Mouse (Mus musculus) G1E-ER4 (cell line): ENCODE measurements around the gene C330021F23Rik. TPM values are rescaled to one million over a fixed set of nuclear protein-coding genes. Genes with fewer than 3 reads are reported as not detected.

Source experiments
- GATA1 ChIP-seq: IDR thresholded peaks from one replicate; pipeline ENCODE4 v1.8.0; 2012; ENCODE audit warnings: low read length, inconsistent platforms
- polyA plus RNA-seq: library from polyadenylated mRNA; stranded (reverse); fragments of >175 nt; gene quantifications from 2 replicates; pipeline ENCODE4 v1.2.3, GENCODE M21; 2012

Gene C330021F23Rik
- polyA plus RNA-seq, 1 experiment: not detected

DNA sequence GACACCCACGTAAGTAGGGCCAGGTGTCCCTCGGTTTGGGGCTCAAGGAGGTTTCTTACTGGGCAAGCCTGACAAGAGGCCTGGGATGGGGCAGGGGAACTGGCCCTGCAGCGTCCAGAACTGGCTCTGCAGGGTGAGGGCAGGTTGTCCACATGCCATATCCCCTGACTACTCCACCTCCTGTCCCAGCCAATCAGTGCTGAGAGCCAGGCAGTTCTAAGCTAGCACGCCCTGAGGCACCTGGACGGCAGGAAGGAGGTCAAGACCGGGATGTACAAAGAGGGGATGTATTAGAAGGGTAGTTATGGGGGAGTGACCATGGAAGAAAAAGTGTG is 42.0 kb downstream of the C330021F23Rik start:
- no peak for TF ChIP-seq GATA1

DNA sequence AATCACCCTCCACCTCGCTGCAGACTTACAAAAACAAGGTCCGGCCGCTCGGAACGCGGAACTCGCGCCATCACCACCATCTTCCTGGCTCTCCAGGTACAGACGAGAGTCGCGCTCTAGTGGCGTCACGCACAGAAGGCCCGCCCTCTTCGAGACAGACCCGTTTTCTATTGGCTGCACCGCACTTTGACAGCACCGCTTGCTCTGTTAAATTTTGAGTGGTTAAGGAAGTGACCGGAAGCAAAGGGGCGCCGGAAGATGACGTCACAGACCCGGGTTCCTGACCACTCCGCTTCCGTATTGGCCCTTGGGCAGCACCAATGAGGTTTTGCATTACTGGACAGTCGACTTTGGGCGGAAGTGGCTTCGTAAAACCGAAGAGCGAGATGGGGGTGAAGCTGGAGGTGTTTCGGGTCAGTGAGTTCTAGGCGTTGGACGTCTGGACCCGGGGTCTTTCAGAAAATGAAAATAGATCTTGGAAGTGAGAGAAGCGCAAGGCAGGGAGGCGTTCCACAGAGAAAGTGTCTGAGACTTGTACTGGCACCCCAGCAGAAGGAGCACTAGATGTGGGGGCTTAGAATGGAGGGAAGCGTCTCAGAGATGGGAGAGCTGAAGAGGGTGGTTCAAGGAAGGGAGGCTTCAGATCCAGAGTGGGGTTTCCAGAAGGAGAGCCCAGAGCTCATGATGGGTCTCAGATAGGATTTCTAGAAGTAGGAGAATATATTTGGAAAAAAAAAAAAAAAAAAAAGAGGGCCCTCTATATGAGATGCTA is 53.6 kb downstream of the C330021F23Rik start, which contains the start of the genes Xab2 and Pet100:
Gene Xab2 (minus strand): TSS at position 118 of the 772 bp plus-strand sequence.
Gene Pet100 (plus strand): TSS at position 350 of the 772 bp plus-strand sequence.
- no peak for TF ChIP-seq GATA1

DNA sequence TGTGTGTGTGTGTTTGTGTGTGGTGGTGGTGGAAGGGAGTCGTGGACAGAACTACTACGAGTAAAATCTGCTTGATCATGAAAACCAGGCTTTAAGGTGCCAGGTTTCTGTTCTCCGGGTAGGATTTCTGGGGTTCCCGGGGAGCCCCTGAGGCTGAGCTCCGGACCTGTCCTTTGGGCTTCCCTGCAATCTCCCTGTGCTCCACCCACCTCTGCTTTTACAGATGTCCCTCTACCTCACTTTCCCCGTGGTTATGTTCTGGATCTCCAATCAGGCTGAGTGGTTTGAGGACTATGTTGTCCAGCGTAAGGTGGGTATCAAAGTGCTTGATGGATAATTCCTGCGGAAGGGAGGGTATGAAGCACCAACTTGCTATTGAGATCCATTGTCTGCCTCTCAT is 54.3 kb downstream of the C330021F23Rik start:
- no peak for TF ChIP-seq GATA1

DNA sequence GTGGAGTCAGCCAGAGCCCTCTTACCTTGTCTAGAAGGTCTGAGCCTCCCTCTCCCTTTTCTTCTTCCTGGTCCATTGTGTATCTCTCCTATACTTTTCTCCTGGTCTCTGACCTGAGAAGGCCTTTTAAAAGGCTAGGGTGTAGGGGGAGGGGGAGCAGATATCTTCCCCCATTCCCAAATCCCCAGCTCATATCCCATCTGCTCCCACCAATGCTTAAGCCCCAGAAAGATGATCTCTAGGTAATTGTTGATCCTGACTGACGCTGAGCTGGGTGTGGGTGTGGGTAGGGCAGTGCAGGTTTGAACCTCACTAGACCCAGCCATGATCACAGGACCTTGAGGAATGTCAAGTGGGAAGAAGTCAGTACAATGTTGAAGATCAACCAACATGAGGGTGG is 57.7 kb downstream of the C330021F23Rik start, which contains the start of gene Pcp2:
Gene Pcp2 (minus strand): TSS at position 101 of the 400 bp plus-strand sequence.
- no peak for TF ChIP-seq GATA1

DNA sequence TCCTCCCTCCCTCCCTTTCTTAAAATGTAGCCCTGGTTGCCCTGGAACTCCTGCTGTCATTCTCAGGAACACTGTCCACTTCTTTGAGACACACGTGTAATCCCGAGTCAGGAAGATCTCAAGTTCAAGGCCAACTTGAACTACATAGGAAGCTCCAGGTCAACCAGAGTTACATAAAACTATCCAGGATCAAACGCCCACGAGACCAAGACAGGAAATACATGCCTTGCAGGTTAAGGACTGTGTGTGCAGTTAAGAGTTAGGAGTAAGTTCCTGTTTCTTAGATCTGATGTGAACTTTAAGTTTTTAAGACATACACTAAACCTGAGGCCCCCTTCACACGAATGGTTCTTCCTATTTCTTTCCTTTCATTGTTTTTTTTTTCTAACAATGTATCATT is 59.2 kb downstream of the C330021F23Rik start:
- TF ChIP-seq GATA1: no peak

DNA sequence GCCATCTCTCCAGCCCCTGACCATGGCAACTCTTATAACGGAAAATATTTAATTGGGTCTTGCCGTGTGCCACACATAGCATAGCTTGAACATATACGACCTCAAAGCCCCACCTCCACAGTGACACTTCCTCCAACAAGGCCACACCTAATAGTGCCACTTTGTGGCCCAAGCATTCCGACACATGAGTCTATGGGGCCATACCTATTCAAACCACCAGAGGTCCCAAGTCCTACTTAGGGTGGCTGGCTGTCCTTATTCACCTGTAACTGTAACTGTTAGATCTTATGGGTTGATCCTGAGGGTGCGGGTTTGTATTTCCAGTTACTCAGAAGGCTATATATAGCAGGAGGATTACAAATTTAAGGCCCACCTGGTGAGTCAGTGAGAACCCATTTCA is 60.2 kb downstream of the C330021F23Rik start:
- TF ChIP-seq GATA1: no peak

DNA sequence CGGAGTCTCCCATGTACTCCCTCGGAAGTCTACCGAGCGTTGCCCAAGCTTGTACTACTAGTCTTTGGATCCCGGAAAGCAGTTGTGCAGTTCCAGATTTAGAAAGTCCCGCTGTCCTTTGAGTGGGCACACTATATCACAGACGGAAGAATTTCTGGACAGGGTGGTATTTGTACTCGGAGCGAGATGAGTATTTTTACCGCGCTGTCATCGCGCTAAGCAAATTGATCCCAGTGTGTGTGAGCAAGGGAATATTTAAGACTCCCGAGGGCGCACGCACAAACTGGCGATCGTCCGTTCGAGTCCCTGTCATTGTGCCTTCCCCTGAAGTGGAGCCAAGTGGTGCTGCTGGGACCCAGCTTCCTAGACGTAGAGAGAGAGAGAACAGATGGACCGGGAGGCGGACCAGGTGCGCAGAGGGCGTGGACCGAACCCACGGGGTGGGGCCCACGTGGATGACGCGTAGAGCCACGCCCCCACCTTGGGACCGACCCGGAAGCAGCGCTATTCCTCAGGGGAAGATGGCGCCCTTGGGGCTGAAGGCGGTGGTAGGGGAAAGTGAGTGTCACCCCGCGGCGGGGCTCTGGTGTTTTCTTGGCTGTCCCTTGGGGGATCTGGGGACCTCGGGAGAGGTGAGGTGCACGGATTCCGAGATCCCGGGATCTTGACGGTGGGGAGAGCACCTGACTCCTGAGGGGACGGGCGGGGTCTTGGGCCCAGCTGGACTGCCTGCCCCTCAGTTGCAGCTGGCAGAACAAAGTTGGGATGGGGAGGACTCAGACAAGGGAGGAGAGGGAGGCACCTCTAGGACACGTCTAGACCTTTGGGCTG is 63.1 kb downstream of the C330021F23Rik start, which contains the start of gene Stxbp2:
Gene Stxbp2 (plus strand): TSS at position 309 of the 831 bp plus-strand sequence.
- TF ChIP-seq GATA1: no peak

DNA sequence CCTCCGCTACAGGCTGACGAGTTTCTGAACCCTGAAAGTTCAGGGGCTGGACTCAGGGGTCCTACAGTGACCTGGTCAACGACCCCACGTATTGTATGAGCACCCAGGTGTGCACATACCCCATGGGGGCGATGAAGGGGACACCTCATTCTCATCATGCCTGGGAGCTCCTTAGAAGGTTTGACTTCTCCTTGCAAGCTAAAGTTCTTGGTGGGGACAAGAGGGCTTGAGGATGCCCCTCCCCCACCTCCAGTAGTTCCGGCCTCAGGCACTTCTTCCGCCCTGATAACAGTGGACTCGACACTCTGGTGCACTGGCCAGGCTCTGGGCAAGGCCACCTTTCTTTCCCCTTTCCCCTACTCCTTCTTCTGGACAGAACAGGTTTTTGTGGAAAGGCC is 63.7 kb downstream of the C330021F23Rik start:
- no peak for TF ChIP-seq GATA1

Other genes starting within 250 kb of the C330021F23Rik start
- not detected in 2 replicates for gene A430078G23Rik, start 214.6 kb upstream of the C330021F23Rik start, polyA plus RNA-seq
- gene Arhgef18, start 175.0 kb upstream of the C330021F23Rik start, polyA plus RNA-seq: 24.9 and 32.4 TPM in 2 replicates
- 0.45 and 0.79 TPM in 2 replicates for gene Pex11g, start 100.3 kb upstream of the C330021F23Rik start, polyA plus RNA-seq
- 0.04 TPM in 1 of 2 replicates, not detected in the other for gene Tex45, start 97.1 kb upstream of the C330021F23Rik start, polyA plus RNA-seq
- gene Zfp358, start 74.9 kb upstream of the C330021F23Rik start, polyA plus RNA-seq: 14.9 and 16.7 TPM in 2 replicates
- gene Mcoln1, start 67.5 kb upstream of the C330021F23Rik start, polyA plus RNA-seq: 106 and 187 TPM in 2 replicates
- 23.2 and 24.6 TPM in 2 replicates for gene Pnpla6, start 52.6 kb upstream of the C330021F23Rik start, polyA plus RNA-seq
- not detected in 2 replicates for gene Camsap3, start 19.3 kb downstream of the C330021F23Rik start, polyA plus RNA-seq
- gene Xab2, start 53.3 kb downstream of the C330021F23Rik start, polyA plus RNA-seq: 38.8 and 51.5 TPM in 2 replicates
- 50.5 and 55.8 TPM in 2 replicates for gene Pet100, start 53.6 kb downstream of the C330021F23Rik start, polyA plus RNA-seq
- not detected in 2 replicates for gene Pcp2, start 57.6 kb downstream of the C330021F23Rik start, polyA plus RNA-seq
- 250 and 417 TPM in 2 replicates for gene Stxbp2, start 63.0 kb downstream of the C330021F23Rik start, polyA plus RNA-seq
- not detected in 2 replicates for gene Retn, start 87.8 kb downstream of the C330021F23Rik start, polyA plus RNA-seq
- gene Mcemp1, start 97.8 kb downstream of the C330021F23Rik start, polyA plus RNA-seq: not detected in 2 replicates
- gene Fcor, start 104.4 kb downstream of the C330021F23Rik start, polyA plus RNA-seq: not detected in 2 replicates
- gene Trappc5, start 108.3 kb downstream of the C330021F23Rik start, polyA plus RNA-seq: 22.4 and 25.8 TPM in 2 replicates
- gene Fcer2a, start 126.2 kb downstream of the C330021F23Rik start, polyA plus RNA-seq: not detected in 2 replicates
- not detected in 2 replicates for gene Clec4g, start 152.7 kb downstream of the C330021F23Rik start, polyA plus RNA-seq
- gene Cd209a, start 181.0 kb downstream of the C330021F23Rik start, polyA plus RNA-seq: not detected in 2 replicates